In the genomic region with DNA sequence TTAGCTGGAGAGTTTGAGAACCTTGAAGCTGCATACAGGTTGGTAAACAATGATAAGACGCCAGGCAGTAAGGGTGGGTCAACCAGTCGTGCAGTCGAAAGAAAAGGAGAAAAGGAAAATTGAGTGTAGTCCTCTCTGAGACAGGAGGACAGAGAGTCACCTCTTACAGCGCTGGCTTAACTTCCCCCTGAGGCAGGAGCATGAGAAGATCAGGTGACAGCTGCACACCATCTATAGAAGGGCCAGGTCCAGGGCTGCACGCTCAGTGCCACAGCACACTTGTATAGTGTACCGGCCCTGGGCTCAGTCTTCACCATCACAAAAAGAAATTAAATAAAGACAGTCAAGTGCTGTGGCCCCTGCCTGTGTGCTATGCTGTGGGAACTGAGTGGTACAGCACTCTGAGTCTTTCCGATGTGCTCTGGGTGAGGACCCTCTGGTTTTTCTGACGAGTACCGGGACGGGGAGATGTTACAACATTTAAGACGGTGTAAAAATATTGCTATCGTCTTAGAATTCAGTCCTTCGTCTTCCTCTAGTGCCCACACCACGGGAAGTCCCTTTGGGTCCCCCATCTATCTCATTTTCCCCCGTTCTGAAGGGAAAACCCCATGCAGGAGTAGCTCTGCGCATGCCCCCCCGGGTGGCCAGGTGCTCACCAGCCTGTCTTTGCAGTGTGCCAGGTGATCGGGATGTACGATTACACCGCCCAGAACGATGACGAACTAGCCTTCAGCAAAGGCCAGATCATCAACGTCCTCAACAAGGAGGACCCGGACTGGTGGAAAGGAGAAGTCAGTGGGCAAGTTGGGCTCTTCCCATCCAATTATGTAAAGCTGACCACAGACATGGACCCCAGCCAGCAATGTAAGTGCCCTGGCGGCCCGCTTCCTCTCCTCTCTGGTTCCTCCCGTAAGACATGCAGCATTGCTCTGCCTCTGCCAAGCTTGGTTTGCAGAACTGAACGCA, we compare ENCODE assay signal across 1 mouse cellular context.
A peak's percentile ranks its signal among the peaks of the same experiment; 100 is the strongest.
TF ChIP-seq lines count a peak whose summit lies in the region.

No protein-coding gene starts in this region.

TF ChIP-seq in CH12.LX, 34 proteins besides CTCF, POLR2A, EP300 and RAD21 (continued from another document):
- peak; percentile 97 for TF ChIP-seq NRF1 (IDR thresholded peaks at IDR 0.05; ENCODE audit: low read depth, low read length)
- no peak; the same call in 1 of the 2 replicates for TF ChIP-seq JUN (IDR thresholded peaks at IDR 0.05; ENCODE audit: insufficient read depth, low read depth, low read length)
- no peak; the same call in 1 of the 2 replicates for TF ChIP-seq NELFE (IDR thresholded peaks at IDR 0.05; ENCODE audit: low read depth, low read length)
- 0 out of 2 replicates have a peak, but pooled peaks have one; percentile 6 for TF ChIP-seq USF2 (conservative IDR thresholded peaks at IDR 0.05; ENCODE audit: low read depth, low read length)
- TF ChIP-seq ZC3H11A (IDR thresholded peaks at IDR 0.05; ENCODE audit: low read depth, low read length), result no peak
- peak; percentile 62 for TF ChIP-seq MAX (IDR thresholded peaks at IDR 0.05; ENCODE audit: low read length)
- peak; percentile 76 for TF ChIP-seq CHD2 (IDR thresholded peaks at IDR 0.05; ENCODE audit: low read length)
- TF ChIP-seq ZKSCAN1 (IDR thresholded peaks at IDR 0.05; ENCODE audit: borderline replicate concordance, low read depth, low read length), result no peak
- no peak for TF ChIP-seq PAX5 (IDR thresholded peaks at IDR 0.05; ENCODE audit: low read length)
- peak; percentile 44; the same call in 1 of the 2 replicates for TF ChIP-seq MAZ (IDR thresholded peaks at IDR 0.05; ENCODE audit: low read depth, low read length)
